8 mouse cellular contexts compared by ENCODE assay signal in genomic region chr2:33315233-33316062, GRCm38 (mm10). TPM values are rescaled to one million over a fixed set of nuclear protein-coding genes. Genes with fewer than 3 reads are reported as not detected.
DNase-seq lines count a peak whose midpoint lies in the region; ATAC-seq lines count a peak whose summit lies in the region.

No protein-coding gene starts in this region.

- no peaks in the 10 kb centered on the region for H3K9me3 ChIP-seq in embryonic facial prominence, embryonic 12.5 days
- H3K9me3 ChIP-seq in intestine, embryonic 14.5 days (ENCODE audit: control insufficient read depth, low read length), result no peaks in the 10 kb centered on the region
- no peaks in the 10 kb centered on the region for H3K9me3 ChIP-seq in midbrain, embryonic 13.5 days

- H3K27me3 ChIP-seq in embryonic facial prominence, embryonic 12.5 days, result no peaks in the 10 kb centered on the region
- no peaks in the 10 kb centered on the region for H3K27me3 ChIP-seq in intestine, embryonic 14.5 days (replicated peaks; ENCODE audit: control insufficient read depth, insufficient read depth, low read length)
- peaks cover 20% of the 10 kb centered on the region for H3K27me3 ChIP-seq in midbrain, embryonic 13.5 days

- no peak for ATAC-seq in embryonic facial prominence, embryonic 12.5 days (ENCODE audit: insufficient number of reproducible peaks, insufficient read depth, low FRiP score, low TSS enrichment)
- peak; percentile 83 for ATAC-seq in intestine, embryonic 14.5 days (replicated peaks; ENCODE audit: low FRiP score, low TSS enrichment, low read depth)
- no peak for ATAC-seq in midbrain, embryonic 13.5 days

- WGBS in embryonic facial prominence, embryonic 12.5 days, result 72% methylated on average over 4 of the region's 4 CpGs
- WGBS in intestine, embryonic 14.5 days, result 44% methylated on average over 4 of the region's 4 CpGs
- 90% methylated on average over 4 of the region's 4 CpGs for WGBS in midbrain, embryonic 13.5 days

- H3K36me3 ChIP-seq in embryonic facial prominence, embryonic 12.5 days, result no peaks in the 10 kb centered on the region
- H3K36me3 ChIP-seq in intestine, embryonic 14.5 days (ENCODE audit: control insufficient read depth, insufficient read depth, low read length), result no peaks in the 10 kb centered on the region
- peaks cover 16% of the 10 kb centered on the region for H3K36me3 ChIP-seq in midbrain, embryonic 13.5 days

- H3K4me1 ChIP-seq in embryonic facial prominence, embryonic 12.5 days, result peaks cover 26% of the 10 kb centered on the region
- H3K4me1 ChIP-seq in intestine, embryonic 14.5 days (replicated peaks; ENCODE audit: control insufficient read depth, insufficient read depth, low read length), result peaks cover 17% of the 10 kb centered on the region
- peaks cover 24% of the 10 kb centered on the region for H3K4me1 ChIP-seq in midbrain, embryonic 13.5 days (replicated peaks)

- no peak overlapping the region for H3K4me3 ChIP-seq in embryonic facial prominence, embryonic 12.5 days
- H3K4me3 ChIP-seq in intestine, embryonic 14.5 days (ENCODE audit: low read depth, low read length), result no peak overlapping the region
- no peak overlapping the region for H3K4me3 ChIP-seq in midbrain, embryonic 13.5 days (replicated peaks)

- H3K9ac ChIP-seq in embryonic facial prominence, embryonic 12.5 days, result no peak overlapping the region
- no peak overlapping the region for H3K9ac ChIP-seq in intestine, embryonic 14.5 days (ENCODE audit: low read length)
- no peak overlapping the region for H3K9ac ChIP-seq in midbrain, embryonic 13.5 days (replicated peaks)

- H3K4me2 ChIP-seq in embryonic facial prominence, embryonic 12.5 days (replicated peaks), result no peak overlapping the region
- no peak overlapping the region for H3K4me2 ChIP-seq in intestine, embryonic 14.5 days (ENCODE audit: low read length)
- no peak overlapping the region for H3K4me2 ChIP-seq in midbrain, embryonic 13.5 days (replicated peaks)

- H3K27ac ChIP-seq in embryonic facial prominence, embryonic 12.5 days, result peak overlapping the region; percentile 36; the same call in 1 of the 2 replicates
- peak overlapping the region; percentile 68 for H3K27ac ChIP-seq in intestine, embryonic 14.5 days (ENCODE audit: low read depth)
- peak overlapping the region; percentile 47; the same call in 1 of the 2 replicates for H3K27ac ChIP-seq in midbrain, embryonic 13.5 days

- DNase-seq in kidney, adult 9 months, result peak; percentile 12
- no peak for DNase-seq in kidney, adult 11 months
- no peak for DNase-seq in intestine, embryonic 14.5 days (ENCODE audit: low spot score)
- DNase-seq in cerebellum, adult 9-10 months, result no peak
- no peak for DNase-seq in adrenal gland, adult 8-10 months
- no peak for DNase-seq in right cerebral cortex, postnatal 4 days

RNA-seq across cellular contexts. Expression of gene Ralgps1, which starts 55.8 kb away (rescaled TPM):
- 4.8 and 6.8 TPM in 2 replicates for polyA plus RNA-seq in embryonic facial prominence, embryonic 12.5 days (2016; fragmentation: Nextera tagmentation; extraction: Ambion mirVana)
- 7.3 and 8.1 TPM in 2 replicates for polyA plus RNA-seq in intestine, embryonic 14.5 days (2014; fragmentation: Nextera tagmentation; extraction: Ambion mirVana)
- 36.5 and 37.0 TPM in 2 replicates for polyA plus RNA-seq in midbrain, embryonic 13.5 days (2015; fragmentation: Nextera tagmentation; extraction: Ambion mirVana)
- 10 to 100 TPM in 1 of 4 experiments, 1 to 10 TPM in 3; 4.2 to 12.7 (median 8.0) TPM for total RNA-seq in adrenal gland, adult 8-10 months (2022)
